Mouse (Mus musculus) bone marrow, adult 2 months (tissue): ENCODE results near the gene Cyp24a1.

ENCODE experiments used
- CTCF ChIP-seq: fragments of 200-500 bp; IDR thresholded peaks from 2 replicates; pipeline ENCODE4 v1.5.1; 2011; ENCODE audit warnings: low read length, control low read depth; ENCODE audit not compliant: control insufficient read depth, insufficient read depth
- POLR2A ChIP-seq: fragments of 200-500 bp; IDR thresholded peaks from 2 replicates; pipeline ENCODE4 v1.6.1; 2011; ENCODE audit warnings: low read depth, mild to moderate bottlenecking, control low read depth, low read length, borderline replicate concordance; ENCODE audit not compliant: control insufficient read depth

- no peak for TF ChIP-seq POLR2A
- TF ChIP-seq CTCF: no peak
Observed at GRCm38 (mm10) chr2:170446843-170447383, 50.0 kb downstream of the Cyp24a1 start.
